Mouse (Mus musculus): ENCODE measurements around the gene Fignl1.

GRCm38 (mm10) chr11:11777246-11777645 is 31.5 kb downstream of the Fignl1 start:
- TF ChIP-seq USF1 (IDR thresholded peaks at IDR 0.05; ENCODE audit: low read depth) (no peak), POLR2AphosphoS2 (IDR thresholded peaks at IDR 0.05; ENCODE audit: insufficient read length, low read depth) (no peak), POLR2A (IDR thresholded peaks at IDR 0.05; ENCODE audit: insufficient read length, low read depth) (no peak), TCF12 (IDR thresholded peaks at IDR 0.05; ENCODE audit: insufficient read depth, poor library complexity, severe bottlenecking) (no peak), MAX (IDR thresholded peaks at IDR 0.05; ENCODE audit: low read depth) (no peak), TCF3 (IDR thresholded peaks at IDR 0.05; ENCODE audit: insufficient read length, low read depth) (no peak), MYOG (IDR thresholded peaks at IDR 0.05; ENCODE audit: control insufficient read depth in 1 of 3, insufficient read depth in 1 of 3, insufficient read length in 2 of 3, low read depth in 2 of 3) (no peak), CEBPB (IDR thresholded peaks at IDR 0.05; ENCODE audit: insufficient read depth, poor library complexity, severe bottlenecking) (no peak), MYOD1 (IDR thresholded peaks at IDR 0.05; ENCODE audit: control insufficient read depth in 1 of 3, insufficient read length in 2 of 3, low read depth in 2 of 3) (no peak), E2F4 (IDR thresholded peaks at IDR 0.05; ENCODE audit: insufficient read depth) (no peak), SRF (IDR thresholded peaks at IDR 0.05; ENCODE audit: control insufficient read depth, insufficient read length, low read depth) (no peak)

All from myocyte (in vitro differentiated cells).